Mouse (Mus musculus) hematopoietic stem cell, adult 5-6 weeks (primary cell): ENCODE measurements around the gene C87436. TPM values are rescaled to one million over a fixed set of nuclear protein-coding genes. Genes with fewer than 3 reads are reported as not detected.

Source experiments
- ATAC-seq, 2 experiments: fragments of 125-278 bp in 1 of 2; replicated peaks in 1 of 2; 2 replicates each; pipeline ENCODE4 v1.8.0; 2016 to 2017; ENCODE audit warnings: inconsistent platforms in 2 of 2, mild to moderate bottlenecking in 2 of 2, moderate number of reproducible peaks in 2 of 2, low read depth in 1 of 2, moderate TSS enrichment in 1 of 2; ENCODE audit not compliant: low FRiP score in 2 of 2, poor library complexity in 2 of 2, severe bottlenecking in 2 of 2, insufficient read depth in 1 of 2, low TSS enrichment in 1 of 2
- total RNA-seq: library from RNA; stranded (forward); fragments of 172-1452, 232-1000 nt; gene quantifications from 2 replicates; pipeline ENCODE4 v1.2.3, GENCODE M21; 2017

Gene C87436
- 29.6 and 30.8 TPM in 2 replicates for total RNA-seq

GRCm38 (mm10) chr6:86438272-86439118 is at the start of gene C87436:
Gene C87436, plus strand, starts transcription at chr6:86438374.
- peak; percentile 87 for ATAC-seq

- ATAC-seq, result no peak
Observed at GRCm38 (mm10) chr6:86388461-86388860, 49.7 kb upstream of the C87436 start.

GRCm38 (mm10) chr6:86391326-86391725 is 46.8 kb upstream of the C87436 start:
- no peak for ATAC-seq

GRCm38 (mm10) chr6:86393187-86393586 is 45.0 kb upstream of the C87436 start:
- ATAC-seq, result no peak

- ATAC-seq, result no peak
Observed at GRCm38 (mm10) chr6:86394078-86394720, 44.0 kb upstream of the C87436 start.

GRCm38 (mm10) chr6:86395021-86395420 is 43.2 kb upstream of the C87436 start:
- no peak for ATAC-seq

GRCm38 (mm10) chr6:86395969-86396368 is 42.2 kb upstream of the C87436 start:
- no peak for ATAC-seq

- ATAC-seq, result peak; percentile 80 to 85
Observed at GRCm38 (mm10) chr6:86396581-86397256, 41.5 kb upstream of the C87436 start, which contains the start of gene Pcyox1. Gene Pcyox1, minus strand, starts transcription at chr6:86397154.

GRCm38 (mm10) chr6:86397257-86397980 is 40.8 kb upstream of the C87436 start:
- peak; percentile 5 to 9 for ATAC-seq

- no peak for ATAC-seq
Observed at GRCm38 (mm10) chr6:86398986-86399385, 39.2 kb upstream of the C87436 start.

GRCm38 (mm10) chr6:86399995-86400394 is 38.2 kb upstream of the C87436 start:
- ATAC-seq, result no peak

- ATAC-seq, result peak; percentile 52 to 66
Observed at GRCm38 (mm10) chr6:86400972-86401371, 37.2 kb upstream of the C87436 start.

- ATAC-seq, result no peak
Observed at GRCm38 (mm10) chr6:86402681-86403607, 35.2 kb upstream of the C87436 start.

GRCm38 (mm10) chr6:86403728-86404099 is 34.5 kb upstream of the C87436 start:
- peak; percentile 33 to 34; a peak in 2 of 4 replicates for ATAC-seq

- peak; percentile 94 to 96 for ATAC-seq
Observed at GRCm38 (mm10) chr6:86404100-86404861, 33.9 kb upstream of the C87436 start, which contains the start of gene Tia1. Gene Tia1, plus strand, starts transcription at chr6:86404219.

GRCm38 (mm10) chr6:86404996-86405395 is 33.2 kb upstream of the C87436 start:
- ATAC-seq, result no peak
